In the genomic region with DNA sequence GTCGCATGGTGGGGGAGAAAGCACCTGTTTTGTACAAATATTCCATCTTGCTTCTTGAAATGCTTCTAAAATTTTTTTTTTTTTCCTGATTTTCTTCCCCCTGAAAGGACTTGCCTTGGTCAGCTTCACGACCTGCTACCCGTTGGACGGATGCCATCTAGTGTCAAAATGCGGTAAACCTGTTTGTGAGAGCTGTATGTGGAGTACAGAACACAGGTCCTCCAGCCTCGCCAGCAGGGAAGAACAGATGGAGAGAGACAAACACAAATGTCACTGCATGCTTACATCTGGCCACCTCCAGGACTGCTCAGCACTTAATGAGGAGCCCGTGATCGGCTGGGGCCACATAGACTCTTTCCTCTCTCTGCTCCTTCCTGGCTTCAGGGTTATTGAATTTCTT, we compare ENCODE assay signal across 9 mouse cellular contexts. TPM values are rescaled to one million over a fixed set of nuclear protein-coding genes. Genes with fewer than 3 reads are reported as not detected.
DNase-seq lines count a peak whose midpoint lies in the region; ATAC-seq and TF ChIP-seq lines count a peak whose summit lies in the region.
"Had no signal": no experiment of that assay in that cellular context is flagged by ENCODE, and none has a peak within 500 bp of the region (broad histone marks: within the 10 kb centered on the region; RNA-seq: fewer than 3 reads in every experiment).

No protein-coding gene starts in this region.

- peaks cover 2% of the 10 kb centered on the region; the same call in 1 of the 2 replicates for H3K27me3 ChIP-seq in E14TG2a.4 (ENCODE audit: insufficient read depth, low read length)
- H3K27me3 ChIP-seq: lung, embryonic 15.5 days had no signal

- peak; percentile 15 to 53 for DNase-seq in heart, postnatal 14 days
- no peak for DNase-seq in heart, adult 11 months
- DNase-seq in brain, embryonic 14.5 days (ENCODE audit: low read depth): peak; percentile 90
- peak; percentile 63 for DNase-seq in forelimb bud, embryonic 11.5 days (ENCODE audit: low read depth, low spot score)
- peak; percentile 54 to 76 for DNase-seq in layer of hippocampus, postnatal 14 days (ENCODE audit: low spot score in 2 of 2)
- peak; percentile 65 for DNase-seq in retina, adult 2 months (ENCODE audit: low read depth, low spot score)

- no peak for ATAC-seq in megakaryocyte-erythroid progenitor cell, adult 5-6 weeks (replicated peaks; ENCODE audit: low FRiP score, low TSS enrichment, poor library complexity, severe bottlenecking)

- no peak overlapping the region for H3K4me3 ChIP-seq in E14TG2a.4 (replicated peaks; ENCODE audit: low read length)
- H3K4me3 ChIP-seq: lung, embryonic 15.5 days had no signal

- H3K9me3 ChIP-seq in E14TG2a.4 (ENCODE audit: low read length): no peaks in the 10 kb centered on the region
- H3K9me3 ChIP-seq: lung, embryonic 15.5 days had no signal

- intact Hi-C loops in heart, postnatal 14 days (cut with DNase I): no loop called here

- TF ChIP-seq CTCF in E14TG2a.4 (conservative IDR thresholded peaks at IDR 0.05; ENCODE audit: low read length): peak; percentile 13; the same call in 1 of the 2 replicates
- peak; percentile 54; the same call in 1 of the 2 replicates for TF ChIP-seq CTCF in brain, embryonic 14.5 days (IDR thresholded peaks at IDR 0.05; ENCODE audit: borderline replicate concordance, extremely low read depth, insufficient read depth, insufficient read length)

- no peaks in the 10 kb centered on the region for H3K36me3 ChIP-seq in E14TG2a.4 (ENCODE audit: insufficient read depth, low read length)
- H3K36me3 ChIP-seq: lung, embryonic 15.5 days had no signal

- H3K4me1 ChIP-seq in E14TG2a.4 (replicated peaks; ENCODE audit: low read depth, low read length): peaks cover 6% of the 10 kb centered on the region; the same call in 1 of the 2 replicates
- H3K4me1 ChIP-seq: lung, embryonic 15.5 days had no signal

- TF ChIP-seq POLR2A in brain, embryonic 14.5 days (IDR thresholded peaks at IDR 0.05; ENCODE audit: borderline replicate concordance, extremely low read depth, insufficient read depth, insufficient read length, poor library complexity, severe bottlenecking): no peak

RNA-seq across cellular contexts. Expression of gene Glp2r, which starts 1.6 kb away (rescaled TPM):
- not detected for total RNA-seq in heart, postnatal 14 days (2021)
- polyA plus RNA-seq in brain, embryonic 14.5 days (2012; rRNA removed): 0.04 and 0.05 TPM in 2 replicates
- 1 to 10 TPM in 1 of 2 experiments, under 1 TPM in 1; 0.88 to 1.6 TPM for total RNA-seq in layer of hippocampus, postnatal 14 days (2021)
- not detected in 2 replicates for total RNA-seq in megakaryocyte-erythroid progenitor cell, adult 5-6 weeks (2014; fragmentation: Nextera tagmentation)
- total RNA-seq in megakaryocyte-erythroid progenitor cell, adult 5-6 weeks (2017): not detected in 2 replicates

RNA-seq across cellular contexts. Expression of gene Gsg1l2, which starts 1.8 kb away (rescaled TPM):
- not detected for total RNA-seq in heart, postnatal 14 days (2021)
- polyA plus RNA-seq in brain, embryonic 14.5 days (2012; rRNA removed): not detected in 2 replicates
- total RNA-seq in layer of hippocampus, postnatal 14 days (2021): not detected
- not detected in 2 replicates for total RNA-seq in megakaryocyte-erythroid progenitor cell, adult 5-6 weeks (2014; fragmentation: Nextera tagmentation)
- total RNA-seq in megakaryocyte-erythroid progenitor cell, adult 5-6 weeks (2017): not detected in 2 replicates
- polyA plus RNA-seq: lung, embryonic 15.5 days had no signal

RNA-seq across cellular contexts. Expression of gene Dhrs7c, which starts 25.4 kb away (rescaled TPM):
- total RNA-seq in heart, postnatal 14 days (2021): 100 to 1,000 TPM; 256 to 271 TPM
- 0.10 TPM in 1 of 2 replicates, not detected in the other for polyA plus RNA-seq in brain, embryonic 14.5 days (2012; rRNA removed)
- 1 to 10 TPM in 1 of 2 experiments, under 1 TPM in 1; 0.48 to 1.5 TPM for total RNA-seq in layer of hippocampus, postnatal 14 days (2021)
- total RNA-seq in megakaryocyte-erythroid progenitor cell, adult 5-6 weeks (2014; fragmentation: Nextera tagmentation): not detected in 2 replicates
- not detected in 2 replicates for total RNA-seq in megakaryocyte-erythroid progenitor cell, adult 5-6 weeks (2017)

Comparison
In these comparisons a context has a peak if more than half of its experiments do, and no peak if none do; other contexts are left out.
1. RNA of gene Dhrs7c, which starts 25.4 kb away (total RNA-seq): 256 to 271 TPM in heart, postnatal 14 days; 0.48 to 1.5 TPM in layer of hippocampus, postnatal 14 days and not detected in megakaryocyte-erythroid progenitor cell, adult 5-6 weeks; every median in the first group is over 100 times any median in the second.